Mouse (Mus musculus) left cerebral cortex, adult 9 months (tissue): Measurements from ENCODE around the gene Alkbh3.

Experiments
- DNase-seq, 2 experiments: peaks; one replicate each; pipeline ENCODE4 v3.0.0; 2022; ENCODE audit warnings: low spot score in 2 of 2

Alkbh3 gene

GRCm38 (mm10) chr2:93954781-93955578 is 55.6 kb downstream of the Alkbh3 start:
- DNase-seq, result peak in 1 of 2 experiments; percentile 52

GRCm38 (mm10) chr2:93953726-93954125 is 56.9 kb downstream of the Alkbh3 start:
- no peak for DNase-seq

GRCm38 (mm10) chr2:93946976-93947375 is 63.6 kb downstream of the Alkbh3 start:
- DNase-seq, result no peak

GRCm38 (mm10) chr2:93944855-93945254 is 65.8 kb downstream of the Alkbh3 start:
- no peak for DNase-seq

- no peak for DNase-seq
Measured at GRCm38 (mm10) chr2:93944099-93944498, 66.5 kb downstream of the Alkbh3 start.

GRCm38 (mm10) chr2:93941670-93942069 is 68.9 kb downstream of the Alkbh3 start:
- no peak for DNase-seq

GRCm38 (mm10) chr2:93938534-93938933 is 72.1 kb downstream of the Alkbh3 start:
- no peak for DNase-seq
